Mouse (Mus musculus) cerebellum, adult 2 months (tissue): ENCODE measurements around the gene Tpk1. TPM values are rescaled to one million over a fixed set of nuclear protein-coding genes. Genes with fewer than 3 reads are reported as not detected.
"Not testable (repeated sequence)": the region's sequence is repeated elsewhere in the genome, so short reads cannot be mapped to it uniquely, and the experiment has no call there.

Experiments
- DNase-seq, 2 experiments: peaks; one replicate each; pipeline ENCODE4 v3.0.0; 2021
- H3K27ac ChIP-seq: fragments of 200-500 bp; 2 replicates; pipeline ENCODE4 v1.5.1; 2012; ENCODE audit warnings: low read length, control low read depth, inconsistent platforms; ENCODE audit not compliant: insufficient read depth
- H3K27me3 ChIP-seq: fragments of 200-500 bp; 2 replicates; pipeline ENCODE4 v1.6.1; 2012; ENCODE audit warnings: inconsistent platforms, mild to moderate bottlenecking, low read length, moderate library complexity; ENCODE audit not compliant: control insufficient read depth, insufficient read depth
- H3K4me1 ChIP-seq: fragments of 200-500 bp; 2 replicates; pipeline ENCODE4 v1.6.1; 2011; ENCODE audit warnings: low read length; ENCODE audit not compliant: control insufficient read depth, insufficient read depth
- H3K4me3 ChIP-seq: fragments of 200-500 bp; replicated peaks from 2 replicates; pipeline ENCODE3; 2011; ENCODE audit warnings: mild to moderate bottlenecking, low read depth, low read length, control low read depth; ENCODE audit not compliant: insufficient read depth
- CTCF ChIP-seq: fragments of 200-500 bp; IDR thresholded peaks from 2 replicates; pipeline ENCODE4 v1.5.1; 2011; ENCODE audit warnings: low read depth, mild to moderate bottlenecking, control low read depth, low read length, moderate library complexity, borderline replicate concordance; ENCODE audit not compliant: insufficient read depth
- POLR2A ChIP-seq: fragments of 200-500 bp; IDR thresholded peaks from 2 replicates; pipeline ENCODE4 v1.6.1; 2011; ENCODE audit warnings: low read length, control low read depth, borderline replicate concordance; ENCODE audit not compliant: insufficient read depth
- WGBS: fragments of 180-500 bp; shearing (Covaris S2); methylation state at CpG from one replicate; pipeline ENCODE4 v1.1.7; 2018; 5-methylcytosine and 5-hydroxymethylcytosine counted together
- polyA plus RNA-seq: library from polyadenylated mRNA; depleted of rRNA; stranded (reverse); fragments of >200 nt; gene quantifications from 2 replicates; pipeline ENCODE4 v1.2.3, GENCODE M21; 2012

The Tpk1 gene
- polyA plus RNA-seq, 1 experiment = 5.0 TPM

- no peaks in the 10 kb centered on the region for H3K4me1 ChIP-seq
- H3K27ac ChIP-seq = no peak overlapping the region
- no peaks in the 10 kb centered on the region for H3K27me3 ChIP-seq
- 93% methylated on average over 11 of the region's 11 CpGs for WGBS
- no peak for TF ChIP-seq CTCF
- no peak for TF ChIP-seq POLR2A
- no peak for DNase-seq
- no peak overlapping the region for H3K4me3 ChIP-seq
Observed at GRCm38 (mm10) chr6:43636980-43637638, 29.0 kb downstream of the Tpk1 start.

DNA sequence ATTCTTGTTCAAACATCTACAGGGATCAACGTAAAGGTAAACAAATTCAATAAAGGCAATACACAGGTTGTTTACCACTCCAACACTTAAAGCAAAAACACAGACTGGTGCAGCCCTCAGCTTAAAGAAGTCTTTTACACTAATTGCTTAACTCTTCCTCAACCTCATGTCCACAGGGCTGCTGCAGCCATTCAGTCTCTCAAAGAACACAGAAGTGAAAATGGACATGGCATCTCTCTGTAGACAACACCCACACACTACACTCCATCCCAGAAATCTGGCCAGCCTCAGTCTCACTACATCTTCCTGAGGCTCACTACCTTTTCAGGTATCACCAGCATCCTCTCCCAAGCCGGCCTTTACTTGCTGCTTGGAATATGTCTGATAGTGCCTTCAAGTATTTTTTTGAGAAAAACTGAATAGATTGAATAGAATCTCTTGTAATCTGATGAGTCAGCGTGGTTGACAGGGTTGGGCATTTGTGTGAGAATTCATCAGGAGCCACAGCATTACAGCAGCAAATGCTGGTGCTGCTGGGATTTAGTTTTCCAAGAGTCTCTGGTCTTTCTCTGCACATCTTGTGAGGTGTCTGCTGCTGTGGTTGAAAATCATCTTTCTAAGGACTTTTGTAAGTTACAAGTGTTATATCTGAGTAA is 32.6 kb downstream of the Tpk1 start:
- TF ChIP-seq POLR2A (no peak), CTCF (no peak)
- H3K4me1 ChIP-seq = no peaks in the 10 kb centered on the region
- H3K27me3 ChIP-seq = no peaks in the 10 kb centered on the region
- H3K4me3 ChIP-seq = no peak overlapping the region
- DNase-seq = no peak
- no peak overlapping the region for H3K27ac ChIP-seq
- 92% methylated on average over 3 of the region's 3 CpGs for WGBS

DNA sequence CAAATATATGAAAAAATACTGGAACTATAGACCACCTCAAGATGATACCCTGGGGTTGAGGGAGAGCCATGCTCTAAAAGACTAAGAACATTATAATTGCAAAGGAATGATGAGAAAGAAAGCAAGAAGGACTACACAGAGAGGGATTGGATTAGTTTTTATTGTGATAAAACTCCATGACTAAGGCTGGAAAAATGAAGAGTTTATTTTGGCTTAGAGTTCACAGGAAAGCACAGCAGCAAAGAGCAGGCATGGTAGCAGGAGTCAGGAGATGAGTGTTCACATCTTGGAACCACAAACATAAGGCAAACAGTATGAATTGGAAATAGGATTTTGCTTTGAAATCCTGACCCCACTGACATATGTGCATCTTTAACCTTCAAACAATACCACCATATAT is 33.2 kb downstream of the Tpk1 start:
- Histone ChIP-seq H3K4me3 (no peak overlapping the region), H3K4me1 (no peaks in the 10 kb centered on the region), H3K27me3 (no peaks in the 10 kb centered on the region), H3K27ac (no peak overlapping the region)
- DNase-seq = no peak
- TF ChIP-seq POLR2A = no peak
- TF ChIP-seq CTCF = no peak

DNA sequence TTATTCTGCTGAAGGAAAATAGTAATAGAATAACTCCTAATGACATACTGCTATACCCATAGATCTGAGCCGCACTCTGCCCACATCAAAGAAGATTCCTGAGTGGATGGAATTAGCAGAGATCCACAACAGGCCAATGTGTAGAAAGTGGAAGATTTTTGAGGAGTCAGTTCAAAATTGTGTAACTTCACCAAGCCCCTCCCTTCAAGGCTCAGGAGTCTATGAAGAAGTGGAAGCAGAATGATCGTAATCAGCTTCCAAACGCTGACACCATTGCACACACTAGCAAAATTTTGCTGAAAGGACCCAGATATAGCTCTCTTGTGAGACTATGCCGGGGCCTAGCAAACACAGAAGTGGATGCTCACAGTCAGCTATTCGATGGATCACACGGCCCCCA is 42.6 kb downstream of the Tpk1 start:
- not testable (repeated sequence) for H3K27me3 ChIP-seq, DNase-seq, H3K4me3 ChIP-seq, H3K4me1 ChIP-seq, H3K27ac ChIP-seq
- WGBS = 97% methylated on average over 6 of the region's 6 CpGs

- WGBS = 75% methylated on average over 3 of the region's 3 CpGs
- no peak for DNase-seq
- Histone ChIP-seq H3K27ac (no peak overlapping the region), H3K4me1 (no peaks in the 10 kb centered on the region; the same call in 1 of the 2 replicates), H3K4me3 (no peak overlapping the region), H3K27me3 (no peaks in the 10 kb centered on the region)
- TF ChIP-seq POLR2A (no peak), CTCF (no peak)
Observed at GRCm38 (mm10) chr6:43619258-43619657, 46.8 kb downstream of the Tpk1 start.

DNA sequence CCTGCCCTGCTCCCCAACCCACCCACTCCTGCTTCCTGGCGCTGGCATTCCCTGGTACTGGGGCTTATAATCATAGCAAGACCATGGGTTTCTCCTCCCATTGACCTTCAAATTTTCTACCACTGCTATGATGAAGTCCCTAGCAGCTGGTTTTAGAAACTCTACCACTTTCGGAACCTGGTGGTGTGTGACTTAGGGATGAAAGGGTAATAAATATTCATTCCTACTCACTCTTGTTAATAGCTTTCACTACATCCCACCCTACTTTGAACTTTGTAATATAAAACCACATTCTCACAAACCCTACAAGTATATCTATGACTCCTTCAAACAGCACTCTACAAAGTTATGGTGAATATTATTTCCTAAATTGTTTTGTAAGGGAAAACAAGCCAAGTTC is 54.3 kb downstream of the Tpk1 start:
- H3K4me3 ChIP-seq = no peak overlapping the region
- H3K4me1 ChIP-seq = no peaks in the 10 kb centered on the region
- TF ChIP-seq POLR2A = no peak
- no peak for TF ChIP-seq CTCF
- no peaks in the 10 kb centered on the region for H3K27me3 ChIP-seq
- no peak for DNase-seq
- 96% methylated on average over 2 of the region's 2 CpGs for WGBS
- no peak overlapping the region for H3K27ac ChIP-seq

DNA sequence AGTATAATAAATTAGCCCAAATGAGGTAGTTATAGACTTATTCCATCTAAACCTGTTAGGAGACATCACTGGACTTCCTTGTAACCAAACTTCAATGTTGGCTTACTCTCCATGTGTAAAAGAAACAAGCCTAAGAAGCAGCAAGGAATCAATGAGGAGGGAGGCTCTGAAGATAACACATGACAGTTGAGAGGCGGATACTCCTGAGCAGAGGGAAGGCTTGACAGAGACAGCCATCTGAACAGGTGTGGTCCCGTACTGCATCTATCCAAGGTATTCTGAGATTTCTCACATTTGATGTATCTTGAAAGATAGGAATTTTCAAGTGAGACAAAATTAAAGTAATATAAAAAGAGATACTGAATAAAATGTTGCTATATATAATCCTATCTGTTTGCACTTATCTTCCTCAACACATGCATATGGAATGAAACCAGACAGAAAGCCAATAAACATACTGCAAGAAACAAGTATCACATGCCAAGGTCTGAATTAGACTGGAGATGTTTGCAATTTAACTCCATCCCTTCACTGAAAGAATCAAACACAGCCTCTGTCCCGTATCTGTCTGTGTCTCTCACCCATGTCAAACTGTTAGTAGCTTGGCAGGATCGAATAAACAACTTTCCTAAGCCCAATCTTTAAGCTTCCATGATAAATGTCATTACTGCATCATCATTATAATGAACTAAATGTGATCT is 75.1 kb downstream of the Tpk1 start:
- TF ChIP-seq POLR2A = no peak
- TF ChIP-seq CTCF = no peak
- no peak for DNase-seq
- Histone ChIP-seq H3K4me3 (no peak overlapping the region), H3K4me1 (no peaks in the 10 kb centered on the region), H3K27me3 (no peaks in the 10 kb centered on the region), H3K27ac (no peak overlapping the region)
- WGBS = 83% methylated on average over 4 of the region's 4 CpGs

DNA sequence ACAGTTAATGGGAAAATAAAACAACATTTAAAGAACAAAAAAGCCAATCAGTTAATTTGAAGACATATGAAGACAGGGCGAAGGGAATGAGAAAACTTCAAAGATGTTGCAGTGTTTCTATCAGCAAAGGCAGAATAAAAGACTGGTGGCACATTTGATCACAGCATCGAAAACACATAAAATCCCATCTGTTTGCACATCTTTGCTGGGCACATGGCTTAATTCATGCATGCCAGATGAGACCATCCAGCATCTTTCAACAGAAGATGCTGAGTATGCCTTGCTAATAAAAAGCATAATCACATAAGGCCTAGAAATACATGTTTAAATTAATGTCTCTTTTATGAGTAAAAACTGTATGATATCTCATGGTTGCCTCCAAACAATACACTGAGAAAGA is 80.8 kb downstream of the Tpk1 start:
- Histone ChIP-seq H3K4me1 (no peaks in the 10 kb centered on the region), H3K4me3 (no peak overlapping the region), H3K27me3 (no peaks in the 10 kb centered on the region), H3K27ac (no peak overlapping the region)
- TF ChIP-seq CTCF (no peak), POLR2A (no peak)
- no peak for DNase-seq
- WGBS = 81% methylated on average over 2 of the region's 2 CpGs
